Mouse (Mus musculus) liver, postnatal 0 days (tissue): ENCODE results near the gene Kdr. TPM values are rescaled to one million over a fixed set of nuclear protein-coding genes. Genes with fewer than 3 reads are reported as not detected.

Source experiments
- ATAC-seq: fragments of 200-750 bp; cut with Nextera tagmentation; 2 replicates; pipeline ENCODE4 v1.8.0; 2017; ENCODE audit warnings: mild to moderate bottlenecking, moderate library complexity
- DNase-seq: peaks from one replicate; pipeline ENCODE4 v3.0.0-alpha.2; 2016
- H3K27ac ChIP-seq: fragments of 300-500 bp; sonication (generic); 2 replicates; pipeline ENCODE4 v1.5.1; 2014; ENCODE audit warnings: antibody characterized with exemption, moderate library complexity, mild to moderate bottlenecking, low read depth
- H3K27me3 ChIP-seq: fragments of 300-500 bp; sonication (generic); 2 replicates; pipeline ENCODE4 v1.6.1; 2014; ENCODE audit warnings: low read length, control low read depth, mixed read lengths; ENCODE audit not compliant: insufficient read depth
- H3K36me3 ChIP-seq: fragments of 300-500 bp; sonication (generic); replicated peaks from 2 replicates; pipeline ENCODE4 v1.6.1; 2014; ENCODE audit warnings: mild to moderate bottlenecking, control low read depth, low read length, moderate library complexity, mixed read lengths; ENCODE audit not compliant: insufficient read depth
- H3K4me1 ChIP-seq: fragments of 300-500 bp; sonication (generic); 2 replicates; pipeline ENCODE4 v1.6.1; 2014; ENCODE audit warnings: antibody characterized with exemption, mild to moderate bottlenecking, control low read depth; ENCODE audit not compliant: insufficient read depth
- H3K4me2 ChIP-seq: fragments of 300-500 bp; sonication (generic); 2 replicates; pipeline ENCODE4 v1.6.1; 2014; ENCODE audit warnings: low read depth, mild to moderate bottlenecking, low read length, moderate library complexity, mixed read lengths
- H3K4me3 ChIP-seq: fragments of 300-500 bp; sonication (generic); 2 replicates; pipeline ENCODE4 v1.5.1; 2014; ENCODE audit warnings: low read depth, low read length
- H3K9ac ChIP-seq: fragments of 300-500 bp; sonication (generic); replicated peaks from 2 replicates; pipeline ENCODE4 v1.6.1; 2014; ENCODE audit warnings: mild to moderate bottlenecking, moderate library complexity
- H3K9me3 ChIP-seq: fragments of 300-500 bp; sonication (generic); 2 replicates; pipeline ENCODE4 v1.6.1; 2016; ENCODE audit warnings: mild to moderate bottlenecking, control low read depth, low read length, mixed read lengths
- CTCF ChIP-seq: sonication (generic); IDR thresholded peaks from 2 replicates; pipeline ENCODE4 v1.5.1; 2016; ENCODE audit warnings: antibody characterized with exemption, low read depth
- EP300 ChIP-seq: IDR thresholded peaks from 2 replicates; pipeline ENCODE4 v1.6.1; 2016; ENCODE audit warnings: antibody characterized with exemption, low read depth, mild to moderate bottlenecking
- WGBS: fragments of 180-500 bp; shearing (Covaris S2); extraction: QIAGEN DNeasy Blood & Tissue Kit; methylation state at CpG from one replicate; pipeline ENCODE4 v1.1.7; 2014; ENCODE audit not compliant: insufficient replicate concordance; 5-methylcytosine and 5-hydroxymethylcytosine counted together
- microRNA-seq: library from miRNA; unstranded; fragments of <30 nt; microRNA quantifications from one replicate; pipeline ENCODE4, GENCODE M21; 2016
- polyA plus RNA-seq: library from polyadenylated mRNA; unstranded; fragments of >200 nt; fragmentation: Nextera tagmentation; extraction: Ambion mirVana; gene quantifications from 2 replicates; pipeline ENCODE4 v1.2.1, GENCODE M21; 2015

The Kdr gene
- polyA plus RNA-seq, 1 experiment from 2014 or later: 9.6 TPM

DNA sequence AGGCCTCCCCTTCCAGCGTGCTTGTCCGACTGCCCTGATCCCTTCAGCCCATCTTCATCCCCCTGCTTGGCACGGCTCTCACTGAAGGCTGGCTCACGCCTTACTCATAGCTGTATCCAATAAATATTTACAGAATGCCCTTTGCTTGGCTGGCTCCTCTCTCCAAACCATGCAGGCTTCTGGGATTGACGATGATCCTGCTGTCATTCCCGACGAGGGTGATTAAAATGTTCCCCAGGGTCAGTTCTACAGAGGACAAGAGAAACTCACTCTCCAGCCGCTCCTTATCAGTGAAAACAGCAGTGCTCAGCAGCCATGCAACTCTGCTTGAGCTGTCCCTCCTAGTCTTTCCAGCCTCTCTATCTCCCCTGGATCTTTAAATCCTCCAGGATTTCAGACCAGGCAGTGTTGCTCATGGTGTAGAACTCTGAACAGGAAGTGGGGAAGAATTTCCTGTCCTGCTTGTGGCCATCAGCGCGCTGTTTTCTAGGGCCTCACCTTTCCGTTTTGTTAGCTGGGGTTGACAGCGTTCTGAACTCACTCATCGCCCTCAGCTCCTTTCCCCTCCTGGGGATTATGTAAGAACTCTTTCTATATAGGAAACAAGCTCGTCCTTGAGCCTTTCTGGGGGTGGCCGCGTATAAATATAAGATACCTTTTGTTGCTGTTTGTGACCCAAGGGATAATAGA lies 77.9 kb downstream of the Kdr start:
- no peaks in the 10 kb centered on the region for H3K36me3 ChIP-seq
- no peaks in the 10 kb centered on the region for H3K27me3 ChIP-seq
- no peaks in the 10 kb centered on the region for H3K4me1 ChIP-seq
- no peak overlapping the region for H3K4me2 ChIP-seq
- H3K4me3 ChIP-seq: no peak overlapping the region
- DNase-seq: no peak
- WGBS: 28% methylated on average over 16 of the region's 16 CpGs
- no peak overlapping the region for H3K27ac ChIP-seq
- no peak for ATAC-seq
- H3K9me3 ChIP-seq: no peaks in the 10 kb centered on the region
- H3K9ac ChIP-seq: no peak overlapping the region
- TF ChIP-seq CTCF (no peak), EP300 (no peak)

GRCm38 (mm10) chr5:75895351-75895750 lies 82.9 kb downstream of the Kdr start:
- no peaks in the 10 kb centered on the region for H3K4me1 ChIP-seq
- DNase-seq (no peak), ATAC-seq (no peak)
- H3K36me3 ChIP-seq: no peaks in the 10 kb centered on the region
- no peak overlapping the region for H3K4me2 ChIP-seq
- no peak for TF ChIP-seq CTCF
- 70% methylated on average over 3 of the region's 3 CpGs for WGBS
- H3K4me3 ChIP-seq: no peak overlapping the region
- no peaks in the 10 kb centered on the region for H3K27me3 ChIP-seq
- H3K9ac ChIP-seq: no peak overlapping the region
- H3K27ac ChIP-seq: no peak overlapping the region
- H3K9me3 ChIP-seq: no peaks in the 10 kb centered on the region

DNA sequence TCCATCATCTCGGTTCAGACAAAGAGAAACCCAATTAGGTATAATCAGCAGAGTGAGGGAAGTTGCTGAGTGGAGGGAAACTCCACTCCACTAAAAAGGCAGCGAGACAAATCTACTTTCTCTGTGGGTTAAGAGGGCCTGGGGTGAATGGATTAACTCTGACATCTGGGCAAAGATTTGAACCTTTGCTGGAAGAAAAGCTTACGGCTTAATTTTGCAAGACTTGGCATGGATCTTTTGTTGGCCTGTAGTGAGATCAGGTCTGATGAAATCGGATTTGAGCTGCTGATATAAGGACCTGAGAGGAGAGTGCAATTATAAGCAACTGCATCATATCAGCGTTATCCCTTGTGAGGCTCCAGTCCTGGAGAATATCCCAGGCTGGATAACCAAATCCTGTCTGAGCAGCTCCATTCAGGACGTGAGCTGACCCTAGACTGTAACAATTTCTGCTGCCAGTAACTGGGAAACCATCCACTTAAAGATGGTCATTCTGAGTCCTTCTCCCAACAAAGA lies 85.2 kb downstream of the Kdr start:
- no peaks in the 10 kb centered on the region for H3K9me3 ChIP-seq
- H3K27me3 ChIP-seq: no peaks in the 10 kb centered on the region
- no peaks in the 10 kb centered on the region for H3K4me1 ChIP-seq
- no peaks in the 10 kb centered on the region for H3K36me3 ChIP-seq
- WGBS: 62% methylated on average over 6 of the region's 6 CpGs
- no peak for DNase-seq
- no peak for ATAC-seq
- no peak overlapping the region for H3K27ac ChIP-seq
- TF ChIP-seq CTCF (no peak), EP300 (no peak)
- H3K4me2 ChIP-seq: no peak overlapping the region
- H3K9ac ChIP-seq: no peak overlapping the region
- no peak overlapping the region for H3K4me3 ChIP-seq

Small RNAs within 50 kb of the gene (microRNA-seq; reads per million reads assigned to microRNA genes)
- not detected for gene Gm25374

Other genes with a start within 250 kb of the Kdr start
- 15.4 and 15.6 TPM in 2 replicates for gene Srd5a3, start 161.8 kb upstream of the Kdr start, polyA plus RNA-seq
- 20.9 and 25.6 TPM in 2 replicates for gene Tmem165, start 205.4 kb upstream of the Kdr start, polyA plus RNA-seq